Mouse (Mus musculus): ENCODE measurements at regions not wholly inside any gene's neighbourhood (a gene's known extent, or its start where the extent isn't known, plus 50 kb on each side); places are given as distances from the start of the nearest gene placed in this dataset.
A peak's percentile ranks its signal among the peaks of the same experiment; 100 is the strongest.

- peaks cover 10% of the 10 kb centered on the region for H3K4me1 ChIP-seq (replicated peaks)
- H3K27me3 ChIP-seq (ENCODE audit: insufficient read depth, poor library complexity, severe bottlenecking) = no peaks in the 10 kb centered on the region
- no peak for DNase-seq (ENCODE audit: low spot score)
- WGBS = 93% methylated on average over 20 of the region's 20 CpGs
- H3K27ac ChIP-seq = no peak overlapping the region
- no peaks in the 10 kb centered on the region for H3K9me3 ChIP-seq
- no peak overlapping the region for H3K4me3 ChIP-seq
- no peaks in the 10 kb centered on the region for H3K36me3 ChIP-seq
Observed at GRCm38 (mm10) chr1:63365126-63365525, 80.6 kb upstream of the Adam23 start.

DNA sequence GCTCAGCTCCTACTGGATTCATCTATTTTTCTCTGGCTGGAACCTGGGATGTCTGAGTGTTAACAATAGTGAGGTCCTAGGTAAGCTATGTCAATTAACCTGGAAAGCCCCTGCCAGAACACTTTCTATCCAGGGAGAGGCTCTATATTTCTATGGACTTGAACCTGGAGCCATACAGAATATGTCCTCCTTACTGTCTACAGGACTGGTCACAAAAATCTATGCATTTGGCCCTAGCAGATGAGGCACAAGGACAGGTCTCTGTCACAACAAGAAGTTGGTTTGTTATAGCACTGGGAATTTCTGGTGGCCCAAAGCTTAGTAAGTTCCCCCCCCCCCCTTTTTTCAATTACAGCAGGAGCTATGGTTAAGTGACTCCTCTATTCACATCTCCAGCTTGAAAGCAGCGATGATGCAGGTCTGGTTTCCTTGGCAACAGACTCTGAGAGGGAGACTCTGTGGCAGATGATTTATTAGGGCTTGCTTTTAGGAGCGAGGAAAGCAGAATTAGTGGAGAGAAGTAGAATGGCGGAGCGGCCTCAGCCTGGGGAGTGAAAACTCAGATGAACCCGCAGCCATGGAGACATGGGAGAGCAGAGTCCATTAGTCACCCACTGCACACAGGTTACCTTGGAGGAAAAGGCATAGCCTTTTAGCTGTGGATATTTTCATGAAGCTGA, 77.9 kb upstream of the Adam23 start:
- peak; percentile 47 for DNase-seq (ENCODE audit: low spot score)

DNA sequence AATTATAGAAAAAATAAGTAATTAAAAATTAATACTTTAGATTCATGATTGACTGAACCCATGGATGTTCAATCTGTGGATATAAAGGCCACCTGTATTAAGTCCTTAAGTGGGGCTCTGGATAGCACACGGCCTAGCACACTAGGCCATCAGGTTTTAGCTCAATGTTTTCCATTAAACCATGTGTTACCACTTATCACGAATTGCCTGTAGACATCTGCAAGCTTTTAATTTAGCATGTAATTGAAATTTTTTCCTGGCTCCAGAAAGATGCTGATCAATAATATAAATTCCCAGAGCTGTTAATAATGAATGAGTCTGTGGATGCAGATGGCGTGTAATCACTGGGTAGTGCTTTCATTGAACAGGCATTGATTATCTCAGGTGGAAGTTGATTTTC, 76.8 kb upstream of the Adam23 start:
- Histone ChIP-seq H3K9me3 (no peaks in the 10 kb centered on the region), H3K4me1 (replicated peaks) (peaks cover 10% of the 10 kb centered on the region), H3K4me3 (no peak overlapping the region), H3K27ac (no peak overlapping the region), H3K36me3 (no peaks in the 10 kb centered on the region), H3K27me3 (ENCODE audit: insufficient read depth, poor library complexity, severe bottlenecking) (no peaks in the 10 kb centered on the region)
- WGBS = 73% methylated on average over 3 of the region's 3 CpGs
- no peak for DNase-seq (ENCODE audit: low spot score)

More for the DNA sequence above, 77.9 kb upstream of the Adam23 start:
- no peaks in the 10 kb centered on the region for H3K27me3 ChIP-seq (ENCODE audit: insufficient read depth, poor library complexity, severe bottlenecking)
- H3K36me3 ChIP-seq = no peaks in the 10 kb centered on the region
- 48% methylated on average over 5 of the region's 5 CpGs for WGBS
- peaks cover 10% of the 10 kb centered on the region for H3K4me1 ChIP-seq (replicated peaks)
- no peaks in the 10 kb centered on the region for H3K9me3 ChIP-seq
- H3K4me3 ChIP-seq = no peak overlapping the region
- H3K27ac ChIP-seq = no peak overlapping the region

GRCm38 (mm10) chr1:63369561-63369960, 76.1 kb upstream of the Adam23 start:
- Histone ChIP-seq H3K27me3 (ENCODE audit: insufficient read depth, poor library complexity, severe bottlenecking) (no peaks in the 10 kb centered on the region), H3K4me1 (replicated peaks) (peaks cover 10% of the 10 kb centered on the region), H3K4me3 (no peak overlapping the region), H3K27ac (no peak overlapping the region), H3K9me3 (no peaks in the 10 kb centered on the region), H3K36me3 (no peaks in the 10 kb centered on the region)
- no peak for DNase-seq (ENCODE audit: low spot score)

DNA sequence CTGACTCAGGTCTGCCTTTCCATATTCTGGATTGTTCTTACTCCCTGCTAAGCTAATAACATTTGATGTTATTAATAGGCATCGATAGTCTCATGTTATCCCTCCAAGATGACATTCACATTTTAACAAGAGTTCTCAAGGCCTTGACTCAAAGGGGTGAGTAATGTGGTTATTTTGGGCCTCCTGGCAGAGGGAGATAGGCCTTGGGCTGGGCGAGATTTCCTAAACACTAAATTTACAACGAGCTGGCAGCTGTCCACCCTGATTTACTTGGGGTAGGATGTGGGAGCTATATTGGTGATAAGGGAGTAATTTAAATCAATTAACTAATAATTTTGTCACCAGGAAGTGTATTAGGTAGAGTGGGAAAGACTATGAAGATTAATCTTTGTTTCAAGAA, 62.6 kb upstream of the Adam23 start:
- 0 out of 2 replicates have a peak, but pooled peaks cover 9% of the 10 kb centered on the region for H3K4me1 ChIP-seq (replicated peaks)
- DNase-seq (ENCODE audit: low spot score) = no peak
- WGBS = 90% methylated on average over 3 of the region's 3 CpGs
- H3K36me3 ChIP-seq = no peaks in the 10 kb centered on the region
- H3K27me3 ChIP-seq (ENCODE audit: insufficient read depth, poor library complexity, severe bottlenecking) = no peaks in the 10 kb centered on the region
- no peak overlapping the region for H3K27ac ChIP-seq
- no peaks in the 10 kb centered on the region for H3K9me3 ChIP-seq
- H3K4me3 ChIP-seq = no peak overlapping the region

DNA sequence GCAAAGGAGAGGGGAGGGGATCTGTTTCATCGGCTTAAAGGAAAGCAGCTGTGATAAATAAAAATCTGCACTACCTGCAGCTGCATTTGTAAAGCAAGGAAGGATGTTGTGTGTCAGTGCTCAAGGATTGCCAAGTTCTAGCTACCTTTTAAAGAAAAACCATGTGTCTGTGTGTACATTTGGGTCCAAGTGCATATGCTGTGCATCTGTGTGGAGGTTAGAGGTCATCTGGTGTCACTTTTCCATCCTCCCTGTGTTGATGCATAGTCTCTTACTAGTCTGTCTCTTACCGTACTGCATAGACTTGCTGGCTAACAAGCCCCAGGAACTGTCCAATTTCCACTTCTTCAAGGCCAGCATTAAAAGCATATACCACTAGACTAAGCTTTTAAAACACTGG, 60.6 kb upstream of the Adam23 start:
- Histone ChIP-seq H3K4me3 (no peak overlapping the region), H3K27me3 (ENCODE audit: insufficient read depth, poor library complexity, severe bottlenecking) (no peaks in the 10 kb centered on the region), H3K9me3 (no peaks in the 10 kb centered on the region), H3K36me3 (no peaks in the 10 kb centered on the region), H3K27ac (peak overlapping the region; percentile 50; the same call in 1 of the 2 replicates), H3K4me1 (replicated peaks) (peaks cover 15% of the 10 kb centered on the region; the same call in 1 of the 2 replicates)
- WGBS = 60% methylated on average over 2 of the region's 2 CpGs
- peak; percentile 15 for DNase-seq (ENCODE audit: low spot score)

GRCm38 (mm10) chr1:63395427-63395826, 50.3 kb upstream of the Adam23 start:
- Histone ChIP-seq H3K27me3 (ENCODE audit: insufficient read depth, poor library complexity, severe bottlenecking) (no peaks in the 10 kb centered on the region), H3K9me3 (no peaks in the 10 kb centered on the region), H3K4me3 (no peak overlapping the region), H3K27ac (no peak overlapping the region), H3K36me3 (no peaks in the 10 kb centered on the region), H3K4me1 (replicated peaks) (no peaks in the 10 kb centered on the region)
- no peak for DNase-seq (ENCODE audit: low spot score)
- WGBS = 88% methylated on average over 3 of the region's 3 CpGs

Measured in hindbrain, embryonic 10.5 days (tissue).